Mouse (Mus musculus) lung, adult 2 months (tissue): Measurements from ENCODE around the gene Tspoap1. TPM values are rescaled to one million over a fixed set of nuclear protein-coding genes. Genes with fewer than 3 reads are reported as not detected.
A peak's percentile ranks its signal among the peaks of the same experiment; 100 is the strongest.

Experiments
- DNase-seq: peaks from one replicate; pipeline ENCODE4 v3.0.0; 2022
- H3K4me1 ChIP-seq: fragments of 200-500 bp; 2 replicates; pipeline ENCODE4 v1.6.1; 2011; ENCODE audit warnings: low read length; ENCODE audit not compliant: control insufficient read depth, insufficient read depth
- H3K4me3 ChIP-seq: fragments of 200-500 bp; replicated peaks from 2 replicates; pipeline ENCODE3; 2011; ENCODE audit warnings: low read depth, mild to moderate bottlenecking, control low read depth, low read length; ENCODE audit errors: extremely low read depth
- CTCF ChIP-seq: fragments of 200-500 bp; IDR thresholded peaks from 2 replicates; pipeline ENCODE4 v1.5.1; 2011; ENCODE audit warnings: mild to moderate bottlenecking, low read length, control low read depth; ENCODE audit not compliant: insufficient read depth
- POLR2A ChIP-seq: fragments of 200-500 bp; IDR thresholded peaks from 2 replicates; pipeline ENCODE4 v1.6.1; 2011; ENCODE audit warnings: low read depth, mild to moderate bottlenecking, control low read depth, low read length, borderline replicate concordance; ENCODE audit errors: extremely low read depth
- WGBS: fragments of 180-500 bp; shearing (Covaris S2); methylation state at CpG from one replicate; pipeline ENCODE4 v1.1.7; 2018; 5-methylcytosine and 5-hydroxymethylcytosine counted together
- polyA plus RNA-seq: library from polyadenylated mRNA; depleted of rRNA; stranded (reverse); fragments of >200 nt; gene quantifications from 2 replicates; pipeline ENCODE4 v1.2.3, GENCODE M21; 2012

Tspoap1 gene
- polyA plus RNA-seq, 1 experiment, result 5.8 TPM

- H3K4me1 ChIP-seq, result no peaks in the 10 kb centered on the region
- no peak for DNase-seq
- no peak overlapping the region for H3K4me3 ChIP-seq
- 89% methylated on average over 4 of the region's 4 CpGs for WGBS
- TF ChIP-seq CTCF (no peak), POLR2A (no peak)
Observed at GRCm38 (mm10) chr11:87768745-87769144, 8.4 kb downstream of the Tspoap1 start.

DNA sequence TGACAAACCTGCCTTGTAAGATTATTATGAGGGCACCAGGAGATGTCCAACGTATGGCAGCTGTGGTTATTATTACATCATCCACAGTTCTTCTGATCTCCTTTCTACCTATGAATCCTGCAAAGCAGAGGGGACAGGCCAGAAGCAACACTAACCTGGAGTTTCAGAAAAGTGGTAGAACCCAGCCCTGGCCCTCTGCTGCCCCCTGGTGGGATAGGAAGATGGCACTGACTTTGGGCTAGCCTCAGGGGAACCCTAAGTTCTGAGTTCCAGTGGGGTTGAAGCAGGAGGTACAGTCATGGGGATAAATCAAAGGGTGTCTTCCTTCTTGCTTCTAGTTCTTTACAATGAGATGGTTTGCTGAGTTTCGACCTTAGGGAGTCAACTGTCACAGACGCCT is 10.6 kb downstream of the Tspoap1 start:
- H3K4me3 ChIP-seq, result no peak overlapping the region
- TF ChIP-seq POLR2A (no peak), CTCF (peak; percentile 85)
- DNase-seq, result peak; percentile 78
- no peaks in the 10 kb centered on the region for H3K4me1 ChIP-seq
- 45% methylated on average over 3 of the region's 3 CpGs for WGBS

- no peak for TF ChIP-seq POLR2A
- no peak for TF ChIP-seq CTCF
- Histone ChIP-seq H3K4me1 (no peaks in the 10 kb centered on the region), H3K4me3 (no peak overlapping the region)
- DNase-seq, result no peak
- 78% methylated on average over 3 of the region's 3 CpGs for WGBS
Observed at GRCm38 (mm10) chr11:87772354-87772753, 12.0 kb downstream of the Tspoap1 start.

GRCm38 (mm10) chr11:87778100-87778765 is 17.9 kb downstream of the Tspoap1 start:
- DNase-seq, result peak; percentile 75
- Histone ChIP-seq H3K4me3 (peak overlapping the region; percentile 12), H3K4me1 (no peaks in the 10 kb centered on the region)
- no peak for TF ChIP-seq CTCF
- 17% methylated on average over 32 of the region's 32 CpGs for WGBS

GRCm38 (mm10) chr11:87778915-87779314 is 18.6 kb downstream of the Tspoap1 start:
- Histone ChIP-seq H3K4me1 (no peaks in the 10 kb centered on the region), H3K4me3 (no peak overlapping the region)
- no peak for TF ChIP-seq CTCF
- no peak for TF ChIP-seq POLR2A
- no peak for DNase-seq
- WGBS, result 43% methylated on average over 12 of the region's 12 CpGs

GRCm38 (mm10) chr11:87779392-87779791 is 19.1 kb downstream of the Tspoap1 start:
- 76% methylated on average over 4 of the region's 4 CpGs for WGBS
- DNase-seq, result no peak
- H3K4me3 ChIP-seq, result no peak overlapping the region
- H3K4me1 ChIP-seq, result no peaks in the 10 kb centered on the region
- TF ChIP-seq CTCF (no peak), POLR2A (no peak)

DNA sequence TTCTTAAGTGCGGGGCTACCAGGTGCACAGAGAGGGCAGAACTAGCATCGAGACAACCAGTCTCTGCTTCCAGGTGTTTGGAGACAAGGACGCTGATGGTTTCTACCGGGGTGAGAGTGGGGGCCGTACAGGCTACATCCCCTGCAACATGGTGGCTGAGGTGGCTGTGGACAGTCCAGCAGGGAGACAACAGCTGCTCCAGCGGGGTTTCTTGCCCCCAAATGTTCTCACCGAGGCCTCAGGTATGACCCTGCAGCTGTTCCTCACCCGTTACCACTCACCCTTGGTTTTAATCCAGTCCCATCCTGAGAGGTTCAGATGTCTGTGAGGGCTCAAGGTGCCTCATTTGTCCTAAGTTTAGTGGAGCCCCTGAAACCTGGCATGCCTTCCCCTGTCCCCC is 19.8 kb downstream of the Tspoap1 start:
- TF ChIP-seq CTCF (no peak), POLR2A (no peak)
- WGBS, result 80% methylated on average over 8 of the region's 8 CpGs
- DNase-seq, result no peak
- H3K4me3 ChIP-seq, result no peak overlapping the region
- H3K4me1 ChIP-seq, result no peaks in the 10 kb centered on the region

DNA sequence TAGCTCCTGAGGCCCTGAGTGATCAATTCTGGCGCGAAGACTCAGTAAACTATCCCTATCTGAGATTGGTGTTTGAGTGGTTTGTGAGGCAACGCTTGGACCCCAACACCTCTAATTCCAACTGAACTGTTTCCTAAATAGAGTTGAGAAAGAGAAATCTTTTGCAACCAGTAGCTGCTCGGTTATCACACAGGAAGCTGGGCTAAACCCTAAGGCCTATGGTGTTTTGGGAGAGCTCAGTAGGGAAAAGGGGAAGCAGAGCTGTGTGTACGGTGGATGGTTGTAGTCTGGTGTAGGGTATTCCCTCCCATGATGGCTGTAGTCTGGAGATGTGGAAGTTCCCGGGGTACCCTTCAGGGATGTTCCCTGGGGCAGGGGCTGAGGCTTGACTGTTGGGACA is 29.7 kb downstream of the Tspoap1 start:
- DNase-seq, result no peak
- no peak overlapping the region for H3K4me3 ChIP-seq
- TF ChIP-seq POLR2A, result no peak
- no peak for TF ChIP-seq CTCF
- WGBS, result 80% methylated on average over 6 of the region's 6 CpGs
- H3K4me1 ChIP-seq, result no peaks in the 10 kb centered on the region

- no peak within 1 kb of the TSS for H3K4me3 ChIP-seq
- no peaks in the 10 kb centered on the region for H3K4me1 ChIP-seq
- WGBS, result 27% methylated on average over 3 of the region's 3 CpGs
- DNase-seq, result no peak
- TF ChIP-seq CTCF, result no peak
- no peak for TF ChIP-seq POLR2A
Observed at GRCm38 (mm10) chr11:87793460-87793859, 33.1 kb downstream of the Tspoap1 start, which contains the start of gene Mpo. TSS of gene Mpo (plus strand) at chr11:87793581.

DNA sequence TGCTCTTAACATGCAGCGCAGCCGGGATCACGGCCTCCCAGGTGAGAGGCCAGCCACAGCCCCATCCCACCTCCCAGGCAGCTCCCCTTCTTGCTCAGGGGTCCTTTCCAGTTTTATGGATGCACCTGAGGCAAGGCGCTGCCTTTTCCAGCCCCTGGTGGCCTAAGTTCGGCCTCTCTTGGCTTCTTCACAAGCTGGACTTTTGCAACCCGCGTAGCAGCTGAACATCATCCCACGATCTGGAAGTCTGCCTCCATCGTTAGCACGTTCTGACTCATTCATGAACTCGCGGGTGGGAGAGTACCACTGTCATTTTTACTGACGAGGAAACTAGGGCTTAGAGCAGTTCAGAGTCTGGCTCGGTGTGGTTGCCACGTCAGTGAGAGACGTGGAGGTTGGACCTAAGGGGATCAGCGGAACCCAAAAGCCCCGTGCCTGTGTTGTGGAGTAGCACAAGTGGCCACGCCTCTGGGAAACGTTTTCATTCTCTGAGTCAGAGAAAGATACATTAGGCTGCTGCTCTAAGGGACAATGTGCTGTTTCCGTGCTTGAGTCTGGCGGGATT is 41.5 kb downstream of the Tspoap1 start:
- TF ChIP-seq CTCF, result no peak
- TF ChIP-seq POLR2A, result no peak
- DNase-seq, result no peak

GRCm38 (mm10) chr11:87802621-87803020 is 42.3 kb downstream of the Tspoap1 start:
- Histone ChIP-seq H3K4me1 (no peaks in the 10 kb centered on the region), H3K4me3 (no peak overlapping the region)
- DNase-seq, result no peak
- 57% methylated on average over 14 of the region's 14 CpGs for WGBS
- TF ChIP-seq POLR2A, result no peak
- peak; percentile 40; the same call in 1 of the 2 replicates for TF ChIP-seq CTCF

More for the DNA sequence above, 41.5 kb downstream of the Tspoap1 start:
- H3K4me1 ChIP-seq, result no peaks in the 10 kb centered on the region
- WGBS, result 75% methylated on average over 22 of the region's 22 CpGs
- no peak overlapping the region for H3K4me3 ChIP-seq
